Mouse (Mus musculus) cortical plate, adult 2 months (tissue): ENCODE results near the gene Ramp1.

Experiments used
- CTCF ChIP-seq: fragments of 200-500 bp; IDR thresholded peaks from 2 replicates; pipeline ENCODE4 v1.5.1; 2011; ENCODE audit warnings: mild to moderate bottlenecking, control low read depth, low read length; ENCODE audit not compliant: insufficient read depth; ENCODE audit errors: extremely low read depth
- POLR2A ChIP-seq: fragments of 200-500 bp; IDR thresholded peaks from 2 replicates; pipeline ENCODE4 v1.6.1; 2011; ENCODE audit warnings: mild to moderate bottlenecking, low read length, control low read depth; ENCODE audit not compliant: insufficient read depth; ENCODE audit errors: extremely low read depth

DNA sequence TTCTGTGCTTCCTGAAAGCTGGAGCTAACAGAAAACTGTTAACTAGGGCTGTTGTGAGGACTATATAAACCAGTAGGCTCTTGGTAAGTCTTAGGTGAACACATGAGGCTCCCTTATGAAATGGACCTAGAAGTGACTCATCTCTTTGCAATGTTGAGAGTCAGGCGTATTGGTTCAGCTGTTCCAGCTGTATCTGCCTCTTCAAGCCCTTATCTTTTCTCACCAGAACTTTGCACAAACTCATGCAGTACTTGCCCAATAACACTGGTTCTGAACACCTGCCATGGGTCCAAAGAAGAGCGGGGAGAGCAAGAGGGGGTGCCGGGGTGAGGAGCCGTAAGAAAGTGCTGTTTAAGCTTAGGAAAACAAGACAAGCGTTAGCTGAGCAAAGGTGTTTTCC, 68.6 kb downstream of the Ramp1 start:
- TF ChIP-seq POLR2A (no peak), CTCF (no peak)
